Mouse (Mus musculus) intestine, embryonic 14.5 days (tissue): ENCODE measurements around the gene Adamts7. TPM values are rescaled to one million over a fixed set of nuclear protein-coding genes. Genes with fewer than 3 reads are reported as not detected.

Experiments used
- ATAC-seq: fragments of 200-750 bp; cut with Nextera tagmentation; replicated peaks from 2 replicates; pipeline ENCODE4 v1.8.0; 2017; ENCODE audit warnings: low read depth, moderate number of reproducible peaks, moderate TSS enrichment, moderate library complexity; ENCODE audit not compliant: low FRiP score, low TSS enrichment
- DNase-seq: peaks from one replicate; pipeline ENCODE4 v3.0.0-alpha.2; 2018; ENCODE audit warnings: low spot score
- H3K27ac ChIP-seq: fragments of 300-500 bp; sonication (generic); 2 replicates; pipeline ENCODE4 v1.5.1; 2014; ENCODE audit warnings: low read depth, mild to moderate bottlenecking, control low read depth
- H3K27me3 ChIP-seq: fragments of 300-500 bp; sonication (generic); replicated peaks from 2 replicates; pipeline ENCODE4 v1.6.1; 2014; ENCODE audit warnings: low read length, control low read depth; ENCODE audit not compliant: control insufficient read depth, insufficient read depth
- H3K36me3 ChIP-seq: fragments of 300-500 bp; sonication (generic); 2 replicates; pipeline ENCODE4 v1.6.1; 2014; ENCODE audit warnings: low read length, control low read depth; ENCODE audit not compliant: control insufficient read depth, insufficient read depth
- H3K4me1 ChIP-seq: fragments of 300-500 bp; sonication (generic); replicated peaks from 2 replicates; pipeline ENCODE4 v1.6.1; 2014; ENCODE audit warnings: low read length, control low read depth, mixed read lengths; ENCODE audit not compliant: control insufficient read depth, insufficient read depth
- H3K4me2 ChIP-seq: fragments of 300-500 bp; sonication (generic); 2 replicates; pipeline ENCODE4 v1.6.1; 2014; ENCODE audit warnings: low read length
- H3K4me3 ChIP-seq: fragments of 300-500 bp; sonication (generic); 2 replicates; pipeline ENCODE4 v1.5.1; 2014; ENCODE audit warnings: low read depth, low read length, control low read depth, mixed read lengths
- H3K9ac ChIP-seq: fragments of 300-500 bp; sonication (generic); 2 replicates; pipeline ENCODE4 v1.6.1; 2014; ENCODE audit warnings: mild to moderate bottlenecking, low read length
- H3K9me3 ChIP-seq: fragments of 300-500 bp; sonication (generic); 2 replicates; pipeline ENCODE4 v1.6.1; 2016; ENCODE audit warnings: low read length, control low read depth; ENCODE audit not compliant: control insufficient read depth
- WGBS: fragments of 180-500 bp; shearing (Covaris S2); extraction: QIAGEN DNeasy Blood & Tissue Kit; methylation state at CpG from one replicate; pipeline ENCODE4 v1.1.7; 2014; 5-methylcytosine and 5-hydroxymethylcytosine counted together
- polyA plus RNA-seq: library from polyadenylated mRNA; unstranded; fragments of >200 nt; fragmentation: Nextera tagmentation; extraction: Ambion mirVana; gene quantifications from 2 replicates; pipeline ENCODE4 v1.2.1, GENCODE M21; 2014

The Adamts7 gene
- polyA plus RNA-seq, 1 experiment from 2014 or later = 18.7 TPM

GRCm38 (mm10) chr9:90166615-90167014, 3.7 kb downstream of the Adamts7 start:
- WGBS = 77% methylated on average over 5 of the region's 5 CpGs
- Histone ChIP-seq H3K9me3 (no peaks in the 10 kb centered on the region), H3K4me1 (peaks cover 8% of the 10 kb centered on the region; the same call in 1 of the 2 replicates), H3K4me3 (no peak overlapping the region), H3K36me3 (peaks cover 2% of the 10 kb centered on the region; the same call in 1 of the 2 replicates), H3K27me3 (no peaks in the 10 kb centered on the region), H3K9ac (no peak overlapping the region), H3K4me2 (no peak overlapping the region), H3K27ac (no peak overlapping the region)
- DNase-seq (no peak), ATAC-seq (no peak)

- DNase-seq (no peak), ATAC-seq (no peak)
- WGBS = 78% methylated on average over 4 of the region's 4 CpGs
- no peak overlapping the region for H3K9ac ChIP-seq
- H3K4me2 ChIP-seq = no peak overlapping the region
- H3K4me3 ChIP-seq = no peak overlapping the region
- no peak overlapping the region for H3K27ac ChIP-seq
- H3K4me1 ChIP-seq = no peaks in the 10 kb centered on the region
- peaks cover 18% of the 10 kb centered on the region for H3K36me3 ChIP-seq
- H3K9me3 ChIP-seq = no peaks in the 10 kb centered on the region
- no peaks in the 10 kb centered on the region for H3K27me3 ChIP-seq
These were observed 7.1 kb downstream of the Adamts7 start for GRCm38 (mm10) chr9:90169965-90170364.

GRCm38 (mm10) chr9:90171421-90171820, 8.6 kb downstream of the Adamts7 start:
- Histone ChIP-seq H3K9me3 (no peaks in the 10 kb centered on the region), H3K4me1 (no peaks in the 10 kb centered on the region), H3K4me2 (no peak overlapping the region), H3K36me3 (peaks cover 19% of the 10 kb centered on the region), H3K27ac (no peak overlapping the region), H3K4me3 (no peak overlapping the region), H3K9ac (no peak overlapping the region), H3K27me3 (no peaks in the 10 kb centered on the region)
- no peak for DNase-seq
- no peak for ATAC-seq
- WGBS = 96% methylated on average over 19 of the region's 19 CpGs

- 78% methylated on average over 8 of the region's 8 CpGs for WGBS
These were observed 9.9 kb downstream of the Adamts7 start for GRCm38 (mm10) chr9:90172528-90173321.

GRCm38 (mm10) chr9:90173330-90173729, 10.5 kb downstream of the Adamts7 start:
- Histone ChIP-seq H3K4me1 (no peaks in the 10 kb centered on the region), H3K27ac (no peak overlapping the region), H3K27me3 (no peaks in the 10 kb centered on the region), H3K36me3 (peaks cover 31% of the 10 kb centered on the region), H3K9me3 (no peaks in the 10 kb centered on the region), H3K9ac (no peak overlapping the region), H3K4me3 (no peak overlapping the region), H3K4me2 (no peak overlapping the region)
- 83% methylated on average over 3 of the region's 3 CpGs for WGBS
- no peak for ATAC-seq
- DNase-seq = no peak

More at GRCm38 (mm10) chr9:90172528-90173321, 9.9 kb downstream of the Adamts7 start:
- Histone ChIP-seq H3K4me1 (no peaks in the 10 kb centered on the region), H3K9ac (no peak overlapping the region), H3K9me3 (no peaks in the 10 kb centered on the region), H3K27ac (no peak overlapping the region), H3K36me3 (peaks cover 25% of the 10 kb centered on the region), H3K27me3 (no peaks in the 10 kb centered on the region), H3K4me3 (no peak overlapping the region), H3K4me2 (no peak overlapping the region)
- ATAC-seq = no peak
- no peak for DNase-seq

- Histone ChIP-seq H3K4me2 (no peak overlapping the region), H3K9me3 (no peaks in the 10 kb centered on the region), H3K27ac (no peak overlapping the region), H3K36me3 (peaks cover 42% of the 10 kb centered on the region), H3K4me3 (no peak overlapping the region), H3K9ac (no peak overlapping the region), H3K27me3 (no peaks in the 10 kb centered on the region), H3K4me1 (peaks cover 27% of the 10 kb centered on the region)
- no peak for ATAC-seq
- no peak for DNase-seq
- WGBS = 85% methylated on average over 5 of the region's 5 CpGs
These were observed 16.5 kb downstream of the Adamts7 start for GRCm38 (mm10) chr9:90179409-90179808.

GRCm38 (mm10) chr9:90181656-90182388, 19.0 kb downstream of the Adamts7 start:
- ATAC-seq = no peak

GRCm38 (mm10) chr9:90182636-90183421, 20.0 kb downstream of the Adamts7 start:
- WGBS = 51% methylated on average over 18 of the region's 18 CpGs
- ATAC-seq (no peak), DNase-seq (no peak)
- H3K27ac ChIP-seq = no peak overlapping the region
- peaks cover 32% of the 10 kb centered on the region for H3K36me3 ChIP-seq
- H3K9me3 ChIP-seq = no peaks in the 10 kb centered on the region
- peaks cover 29% of the 10 kb centered on the region for H3K4me1 ChIP-seq
- H3K4me2 ChIP-seq = no peak overlapping the region
- no peak overlapping the region for H3K9ac ChIP-seq
- H3K27me3 ChIP-seq = no peaks in the 10 kb centered on the region
- H3K4me3 ChIP-seq = no peak overlapping the region

More at GRCm38 (mm10) chr9:90181656-90182388, 19.0 kb downstream of the Adamts7 start:
- H3K4me3 ChIP-seq = no peak overlapping the region
- H3K9ac ChIP-seq = no peak overlapping the region
- no peak overlapping the region for H3K27ac ChIP-seq
- no peaks in the 10 kb centered on the region for H3K27me3 ChIP-seq
- H3K4me2 ChIP-seq = no peak overlapping the region
- no peaks in the 10 kb centered on the region for H3K9me3 ChIP-seq
- H3K36me3 ChIP-seq = peaks cover 36% of the 10 kb centered on the region
- WGBS = 67% methylated on average over 6 of the region's 6 CpGs
- peaks cover 29% of the 10 kb centered on the region for H3K4me1 ChIP-seq
- DNase-seq = no peak
